Mouse (Mus musculus) liver (tissue): ENCODE measurements around the gene Ms4a13.
"Not testable (repeated sequence)": the region's sequence is repeated elsewhere in the genome, so short reads cannot be mapped to it uniquely, and the experiment has no call there.

Experiments used
- DNase-seq: peaks from one replicate; pipeline ENCODE4 v3.0.0-alpha.2; 2020; ENCODE audit warnings: mixed read lengths

Gene Ms4a13

DNA sequence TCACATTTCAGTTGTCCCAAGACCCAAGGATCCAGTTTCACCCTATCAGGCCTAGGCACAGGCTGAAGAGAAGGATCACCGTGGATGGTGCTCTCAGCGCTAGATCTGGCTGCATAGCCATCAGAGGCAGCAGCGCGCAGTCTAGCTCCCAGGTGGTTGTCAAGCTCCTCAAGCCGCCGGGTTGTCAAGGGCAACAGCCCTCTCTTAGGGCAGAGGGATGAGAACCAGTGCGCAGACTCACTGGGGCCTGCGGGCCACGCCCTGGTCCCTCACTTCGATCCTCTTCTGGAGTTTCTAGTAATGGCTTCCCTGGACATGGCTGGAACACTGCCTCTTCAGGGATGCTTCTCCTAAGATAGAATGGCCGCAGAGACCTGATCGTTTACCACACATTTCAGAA, at the start of gene Ms4a13:
Gene Ms4a13 (minus strand): TSS at position 192 of the 400 bp plus-strand sequence.
- DNase-seq: peak; percentile 3

DNA sequence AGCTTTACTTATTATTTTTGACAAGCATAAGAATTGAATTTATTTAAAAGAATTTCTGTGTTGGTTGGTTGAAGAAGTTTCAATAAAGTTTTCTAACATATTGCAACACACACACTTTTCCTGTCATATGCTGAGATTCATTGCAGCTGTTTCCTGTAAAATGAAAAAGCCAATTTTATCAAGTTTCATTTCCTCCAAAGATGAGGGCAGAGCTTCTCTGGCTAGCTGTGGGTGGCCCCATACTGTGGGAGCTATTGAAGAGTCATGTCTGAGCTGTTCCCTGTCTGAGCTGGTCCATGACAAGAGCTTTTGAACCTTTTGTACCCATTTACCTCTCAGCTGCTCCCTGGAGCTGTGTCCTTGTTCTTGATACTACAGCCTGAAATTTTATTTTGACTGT, 47.7 kb upstream of the Ms4a13 start:
- DNase-seq: no peak

DNA sequence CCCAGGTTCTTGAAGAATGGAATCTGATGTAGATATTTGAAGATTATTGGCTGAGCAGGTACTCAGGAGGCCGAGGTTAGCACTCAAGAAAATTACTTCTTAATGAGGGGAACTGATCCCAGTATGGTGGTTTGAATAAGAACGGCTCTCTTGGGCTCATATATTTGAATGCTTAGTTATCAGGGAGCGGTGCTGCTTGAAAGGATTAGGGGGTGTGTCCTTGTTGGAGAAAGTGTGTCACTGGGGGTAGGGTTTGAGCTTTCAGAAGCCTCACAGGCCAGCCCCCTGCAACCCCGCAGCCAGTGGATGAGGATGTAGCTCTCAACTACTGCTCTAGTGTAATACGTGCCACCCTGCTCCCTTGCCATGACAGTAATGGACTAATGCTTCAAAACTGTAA, 46.0 kb upstream of the Ms4a13 start:
- DNase-seq: no peak

DNA sequence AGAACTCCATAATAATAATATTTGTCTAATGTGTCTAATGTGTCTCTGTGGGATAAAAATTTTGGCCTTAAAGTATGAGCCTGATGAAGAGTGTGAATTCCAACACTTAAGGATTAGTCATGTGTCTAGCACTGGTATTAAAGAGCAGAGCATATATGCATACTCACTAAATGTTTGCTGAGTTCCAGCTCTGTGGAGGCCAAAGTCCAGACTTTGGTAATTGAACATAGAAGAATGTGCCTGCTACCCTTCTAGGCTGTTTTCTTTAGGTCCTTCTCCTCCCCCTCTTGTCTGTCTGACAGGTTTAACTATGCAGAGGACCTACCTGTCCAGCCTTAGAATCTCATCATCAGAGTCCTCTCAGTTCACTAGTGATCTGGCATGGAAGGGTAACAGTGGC, 39.3 kb upstream of the Ms4a13 start:
- DNase-seq: no peak

- no peak for DNase-seq
These were observed 38.6 kb upstream of the Ms4a13 start for GRCm38 (mm10) chr19:11234921-11235735.

DNA sequence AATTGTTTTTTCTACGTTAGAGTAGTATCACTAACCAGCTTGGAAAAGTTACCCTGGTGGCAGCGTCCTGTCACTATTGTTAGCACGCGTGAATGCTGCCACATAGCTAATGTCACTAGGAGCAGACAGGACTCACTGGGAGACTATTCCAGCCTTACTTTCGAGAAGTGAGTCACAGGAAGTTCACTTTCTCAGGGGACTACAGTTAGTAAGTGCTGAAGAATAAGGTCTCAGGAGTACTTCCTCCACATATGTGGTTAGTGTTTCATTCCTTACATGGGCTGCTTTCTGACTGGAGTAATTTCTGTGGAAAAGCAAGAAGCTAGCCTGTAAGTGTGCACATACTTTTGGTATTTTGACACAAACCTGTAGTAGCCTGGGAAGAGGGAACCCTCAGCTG, 37.7 kb upstream of the Ms4a13 start:
- no peak for DNase-seq

GRCm38 (mm10) chr19:11232348-11232747, 35.8 kb upstream of the Ms4a13 start, which contains the start of gene Ms4a12:
Gene Ms4a12 (minus strand): TSS chr19:11232448.
- no peak for DNase-seq

DNA sequence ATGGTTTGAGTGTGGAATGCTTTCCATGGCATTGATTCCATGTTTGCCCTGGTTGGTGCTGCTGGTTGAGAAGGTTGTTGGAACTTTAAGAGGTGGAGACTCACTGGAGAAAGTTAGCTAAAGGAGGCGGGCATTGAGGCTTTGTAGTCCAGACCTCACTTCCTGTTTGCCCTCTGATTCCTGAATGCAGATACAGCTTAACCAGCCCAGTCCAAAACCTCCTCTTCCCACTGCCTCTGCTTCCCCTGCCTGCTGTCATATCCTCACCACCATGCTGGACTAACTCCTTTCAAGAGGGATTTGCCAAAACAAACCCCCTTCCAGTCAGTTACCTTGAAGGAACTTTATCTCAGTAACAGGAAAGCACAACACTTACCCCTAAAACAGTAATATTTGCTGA, 4.0 kb downstream of the Ms4a13 start:
- DNase-seq: no peak

- peak; percentile 16 for DNase-seq
These were observed 12.4 kb downstream of the Ms4a13 start for GRCm38 (mm10) chr19:11184121-11184520.

DNA sequence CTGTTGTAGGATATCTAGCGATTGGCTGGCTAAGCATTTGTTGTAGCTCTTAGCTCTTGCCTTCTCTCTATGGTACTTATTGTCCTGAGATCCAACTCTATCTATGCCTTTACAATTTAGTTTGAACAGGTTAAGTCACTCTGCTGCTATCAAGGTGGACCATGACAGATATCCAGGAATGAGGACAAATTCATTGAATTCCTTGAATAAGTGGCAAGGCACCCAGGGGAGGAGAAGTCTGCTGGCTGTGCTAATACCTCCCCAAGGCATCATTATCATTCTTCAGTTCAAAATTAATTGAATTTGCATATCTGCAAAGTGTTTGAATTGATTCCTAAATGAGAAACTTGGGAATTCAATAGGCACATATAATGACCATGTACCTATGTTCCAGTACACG, 19.1 kb downstream of the Ms4a13 start:
- no peak for DNase-seq

- peak; percentile 8 for DNase-seq
These were observed 31.4 kb downstream of the Ms4a13 start, which contains the start of gene 1700025F22Rik for GRCm38 (mm10) chr19:11165172-11165571. Gene 1700025F22Rik (minus strand): TSS chr19:11165320.

GRCm38 (mm10) chr19:11157890-11158289, 38.6 kb downstream of the Ms4a13 start:
- DNase-seq: not testable (repeated sequence)

- no peak for DNase-seq
These were observed 61.2 kb downstream of the Ms4a13 start for GRCm38 (mm10) chr19:11135336-11135735.

GRCm38 (mm10) chr19:11134852-11135251, 61.7 kb downstream of the Ms4a13 start:
- DNase-seq: no peak

GRCm38 (mm10) chr19:11130776-11131175, 65.8 kb downstream of the Ms4a13 start, which contains the start of gene 1700017D01Rik:
Gene 1700017D01Rik (minus strand): TSS chr19:11130876.
- DNase-seq: not testable (repeated sequence)

DNA sequence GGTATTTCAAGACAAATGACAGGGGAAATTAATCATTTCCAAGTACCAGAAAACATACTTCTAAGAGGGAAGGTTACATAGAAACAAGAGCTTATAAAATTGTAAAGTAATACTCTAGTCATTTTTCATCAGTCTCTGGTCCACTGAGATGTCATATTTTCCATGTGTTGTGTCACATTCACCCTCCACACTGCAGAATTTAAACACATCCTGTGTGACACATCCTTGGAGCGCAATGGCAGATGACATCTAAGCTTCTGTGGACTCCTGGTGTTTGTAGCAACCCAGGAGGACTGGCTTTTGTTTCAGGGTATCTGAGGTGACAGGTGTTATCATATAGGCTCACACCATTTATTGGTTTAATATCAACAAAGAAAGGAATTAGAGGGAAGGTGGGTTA, 66.8 kb downstream of the Ms4a13 start:
- no peak for DNase-seq

DNA sequence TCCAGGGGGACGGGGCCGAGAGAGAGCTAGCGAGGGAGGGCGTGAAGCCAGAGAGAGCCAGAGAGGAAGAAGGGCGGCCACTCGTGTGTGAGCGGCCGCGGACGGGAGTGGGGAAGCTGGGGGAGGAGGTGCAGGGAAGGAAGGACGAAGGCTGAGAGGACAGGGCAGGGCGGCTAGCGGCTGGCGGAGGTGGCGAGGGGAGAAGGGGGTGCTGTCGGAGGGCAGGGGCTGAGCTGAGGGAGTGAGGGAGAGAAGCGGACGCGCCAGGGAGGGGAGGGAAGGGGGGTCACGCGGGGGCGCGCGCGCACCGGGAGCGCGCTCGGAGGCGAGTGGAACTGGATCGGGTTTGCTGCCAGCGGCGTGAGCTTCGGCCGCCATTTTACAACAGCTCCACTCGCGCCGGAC, 75.5 kb downstream of the Ms4a13 start:
- DNase-seq: peak; percentile 7
